Mouse (Mus musculus) retina, postnatal 1 day (tissue): ENCODE measurements at regions not wholly inside any gene's neighbourhood (a gene's known extent, or its start where the extent isn't known, plus 50 kb on each side); places are given as distances from the start of the nearest gene placed in this dataset.
"Not testable (repeated sequence)": the region's sequence is repeated elsewhere in the genome, so short reads cannot be mapped to it uniquely, and the experiment has no call there.

Experiments
- DNase-seq: peaks from one replicate; pipeline ENCODE4 v3.0.0-alpha.2; 2012

- not testable (repeated sequence) for DNase-seq
These were observed 665.8 kb downstream of the Nebl start for GRCm38 (mm10) chr2:17065149-17066145.
